10 mouse cellular contexts compared by ENCODE assay signal in the genomic region with DNA sequence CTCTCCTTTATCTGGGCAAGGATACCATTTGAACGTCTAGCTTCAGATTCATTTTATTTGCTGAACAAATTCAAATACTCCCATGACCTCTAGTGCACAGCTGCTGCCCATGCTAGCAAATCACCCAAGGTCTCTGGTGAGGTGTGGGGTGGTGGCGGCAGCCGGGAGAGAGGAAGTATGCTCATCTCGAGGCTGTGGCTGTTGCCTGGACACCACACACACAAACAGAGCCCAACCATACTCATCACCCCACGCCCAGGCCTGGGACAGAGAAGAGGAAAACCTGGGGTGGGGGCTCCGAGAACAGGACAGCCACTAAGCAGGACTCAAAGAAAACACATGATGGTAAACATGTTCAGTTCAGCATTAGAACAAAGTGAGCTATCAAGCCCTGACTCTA. TPM values are rescaled to one million over a fixed set of nuclear protein-coding genes. Genes with fewer than 3 reads are reported as not detected.
DNase-seq lines count a peak whose midpoint lies in the region; ATAC-seq and TF ChIP-seq lines count a peak whose summit lies in the region.
"Had no signal": no experiment of that assay in that cellular context is flagged by ENCODE, and none has a peak within 500 bp of the region (broad histone marks: within the 10 kb centered on the region; RNA-seq: fewer than 3 reads in every experiment).

No protein-coding gene starts in this region.

- H3K9me3 ChIP-seq in MEL (replicated peaks; ENCODE audit: insufficient read depth, low read length) = no peaks in the 10 kb centered on the region
- no peaks in the 10 kb centered on the region for H3K9me3 ChIP-seq in midbrain, embryonic 15.5 days
- H3K9me3 ChIP-seq: embryonic facial prominence, embryonic 15.5 days had no signal

- intact Hi-C loops in heart, postnatal 25 days (cut with DNase I) = no loop called here
- intact Hi-C loops in left cerebral cortex, postnatal 14 days (cut with DNase I) = no loop called here

- no peak for TF ChIP-seq EP300 in MEL (IDR thresholded peaks at IDR 0.05; ENCODE audit: low read depth in 1 of 2, low read length in 2 of 2)

- H3K36me3 ChIP-seq in MEL (ENCODE audit: control insufficient read depth in 1 of 2, insufficient read depth in 2 of 2, low read length in 2 of 2) = peaks cover 16 to 24% of the 10 kb centered on the region in 2 experiments
- peaks cover 23% of the 10 kb centered on the region; the same call in 1 of the 2 replicates for H3K36me3 ChIP-seq in midbrain, embryonic 15.5 days (replicated peaks)

- H3K27ac ChIP-seq in MEL (ENCODE audit: control insufficient read depth, low read depth, low read length) = no peak overlapping the region
- no peak overlapping the region for H3K27ac ChIP-seq in midbrain, embryonic 15.5 days
- H3K27ac ChIP-seq: embryonic facial prominence, embryonic 15.5 days had no signal

- peak; percentile 51 for DNase-seq in adrenal gland, adult 2 months
- no peak for DNase-seq in adrenal gland, adult 18-20 months (ENCODE audit: low spot score in 2 of 2)
- peak; percentile 47 for DNase-seq in MEL (ENCODE audit: low read depth, low spot score)
- DNase-seq in heart, postnatal 25 days (ENCODE audit: low spot score) = peak; percentile 27
- peak; percentile 78 for DNase-seq in lung, postnatal 36 days
- no peak for DNase-seq in left cerebral cortex, postnatal 14 days (ENCODE audit: low spot score in 2 of 2)
- DNase-seq in frontal cortex, postnatal 36 days (ENCODE audit: low spot score in 2 of 2) = no peak
- DNase-seq: kidney, adult 18-20 months had no signal

- TF ChIP-seq RAD21 in MEL (IDR thresholded peaks at IDR 0.05; ENCODE audit: low read depth, low read length) = no peak

- no peak for TF ChIP-seq CTCF in MEL (IDR thresholded peaks at IDR 0.05 in 2 of 3, conservative IDR thresholded peaks at IDR 0.05 in 1 of 3; ENCODE audit: control insufficient read depth in 1 of 3, insufficient read depth in 1 of 3, low read depth in 2 of 3, low read length in 3 of 3, poor library complexity in 1 of 3, severe bottlenecking in 1 of 3)

- H3K27me3 ChIP-seq in MEL (ENCODE audit: control insufficient read depth in 1 of 2, insufficient read depth in 2 of 2, low read length in 2 of 2) = no peaks in the 10 kb centered on the region
- H3K27me3 ChIP-seq in midbrain, embryonic 15.5 days (replicated peaks) = no peaks in the 10 kb centered on the region
- H3K27me3 ChIP-seq: embryonic facial prominence, embryonic 15.5 days had no signal

- peaks cover 33% of the 10 kb centered on the region for H3K79me2 ChIP-seq in MEL (ENCODE audit: control insufficient read depth, insufficient read depth, low read length, poor library complexity)

- TF ChIP-seq POLR2A in MEL (IDR thresholded peaks at IDR 0.05; ENCODE audit: control insufficient read depth in 1 of 2, insufficient read depth in 1 of 2, low read depth in 1 of 2, low read length in 2 of 2, poor library complexity in 1 of 2) = no peak

- no peak overlapping the region for H3K9ac ChIP-seq in MEL (ENCODE audit: control insufficient read depth, low read depth, low read length, poor library complexity, severe bottlenecking)
- no peak overlapping the region for H3K9ac ChIP-seq in midbrain, embryonic 15.5 days
- H3K9ac ChIP-seq: embryonic facial prominence, embryonic 15.5 days had no signal

- H3K4me1 ChIP-seq in MEL (ENCODE audit: control insufficient read depth in 1 of 2, insufficient read depth in 2 of 2, low read length in 2 of 2) = peaks cover 5 to 15% of the 10 kb centered on the region in 2 experiments
- H3K4me1 ChIP-seq in midbrain, embryonic 15.5 days = peaks cover 2% of the 10 kb centered on the region; the same call in 1 of the 2 replicates
- H3K4me1 ChIP-seq: embryonic facial prominence, embryonic 15.5 days had no signal

- 81% methylated on average over 6 of the region's 6 CpGs for WGBS in midbrain, embryonic 15.5 days

- H3K4me3 ChIP-seq in MEL (ENCODE audit: control insufficient read depth in 1 of 2, insufficient read depth in 1 of 2, low read depth in 2 of 2, low read length in 2 of 2) = no peak overlapping the region
- H3K4me3 ChIP-seq in midbrain, embryonic 15.5 days = no peak overlapping the region
- H3K4me3 ChIP-seq: embryonic facial prominence, embryonic 15.5 days had no signal

- no peak for ATAC-seq in midbrain, embryonic 15.5 days (replicated peaks)

- H3K4me2 ChIP-seq in midbrain, embryonic 15.5 days = no peak overlapping the region
- H3K4me2 ChIP-seq: embryonic facial prominence, embryonic 15.5 days had no signal

TF ChIP-seq in MEL, 35 proteins besides CTCF, POLR2A, EP300 and RAD21:
- TF ChIP-seq MXI1 (IDR thresholded peaks at IDR 0.05; ENCODE audit: low read depth, low read length) (no peak), CHD1 (IDR thresholded peaks at IDR 0.05; ENCODE audit: low read depth, low read length) (no peak), MEF2A (IDR thresholded peaks at IDR 0.05; ENCODE audit: extremely low read depth, insufficient replicate concordance, low read depth, low read length, poor library complexity, severe bottlenecking) (no peak), ZMIZ1 (IDR thresholded peaks at IDR 0.05; ENCODE audit: low read depth, low read length) (no peak), UBTF (IDR thresholded peaks at IDR 0.05; ENCODE audit: borderline replicate concordance, insufficient read depth, low read depth, low read length) (no peak), ZKSCAN1 (IDR thresholded peaks at IDR 0.05; ENCODE audit: low read depth, low read length) (no peak), MAZ (IDR thresholded peaks at IDR 0.05; ENCODE audit: low read depth, low read length) (no peak), ZC3H11A (IDR thresholded peaks at IDR 0.05; ENCODE audit: low read depth, low read length) (no peak), POLR2AphosphoS2 (IDR thresholded peaks at IDR 0.05; ENCODE audit: low read length) (no peak), MAX (IDR thresholded peaks at IDR 0.05; ENCODE audit: low read length) (no peak), KAT2A (conservative IDR thresholded peaks at IDR 0.05; ENCODE audit: low read depth, low read length) (no peak)

RNA-seq across cellular contexts. Expression of a gene that starts 11.5 kb away (rescaled TPM):
- 10 to 100 TPM; 81.8 to 92.3 TPM for total RNA-seq in adrenal gland, adult 2 months (2021)
- 114 and 134 TPM in 2 replicates for polyA plus RNA-seq in adrenal gland, adult 2 months (2012; rRNA removed)
- total RNA-seq in adrenal gland, adult 18-20 months (2021) = 10 to 100 TPM; 79.2 to 98.8 TPM
- total RNA-seq in MEL (2012; rRNA removed) = 89.5 and 93.1 TPM in 2 replicates
- 100 to 1,000 TPM in 1 of 2 experiments, not detected in 1; 167 TPM for polyA plus RNA-seq in MEL (2012; ENCODE audit: insufficient read depth in 1 of 2, insufficient read length in 2 of 2, low read depth in 1 of 2, low replicate concordance in 2 of 2, missing spikeins in 1 of 2)
- total RNA-seq in heart, postnatal 25 days (2021) = 10 to 100 TPM; 74.9 to 76.3 TPM
- 100 to 1,000 TPM; 132 to 135 TPM for total RNA-seq in left cerebral cortex, postnatal 14 days (2021)
- 10.5 TPM in 2 replicates for polyA plus RNA-seq in midbrain, embryonic 15.5 days (2015; fragmentation: Nextera tagmentation; extraction: Ambion mirVana)

RNA-seq across cellular contexts. Expression of a gene that starts 16.1 kb away (rescaled TPM):
- 1 to 10 TPM; 5.2 to 7.4 TPM for total RNA-seq in adrenal gland, adult 2 months (2021)
- 11.6 and 17.8 TPM in 2 replicates for polyA plus RNA-seq in adrenal gland, adult 2 months (2012; rRNA removed)
- total RNA-seq in adrenal gland, adult 18-20 months (2021) = 1 to 10 TPM; 7.4 to 9.6 TPM
- total RNA-seq in MEL (2012; rRNA removed) = 9.4 and 10.2 TPM in 2 replicates
- polyA plus RNA-seq in MEL (2012; ENCODE audit: insufficient read depth in 1 of 2, insufficient read length in 2 of 2, low read depth in 1 of 2, low replicate concordance in 2 of 2, missing spikeins in 1 of 2) = 10 to 100 TPM in 1 of 2 experiments, not detected in 1; 31.6 TPM
- 1 to 10 TPM; 4.9 to 6.4 TPM for total RNA-seq in heart, postnatal 25 days (2021)
- 10 to 100 TPM; 10.8 to 10.9 TPM for total RNA-seq in left cerebral cortex, postnatal 14 days (2021)
- polyA plus RNA-seq in midbrain, embryonic 15.5 days (2015; fragmentation: Nextera tagmentation; extraction: Ambion mirVana) = 3.8 and 4.2 TPM in 2 replicates

RNA-seq across cellular contexts. Expression of a gene that starts 37.6 kb away (rescaled TPM):
- 10 to 100 TPM; 38.2 to 50.8 TPM for total RNA-seq in adrenal gland, adult 2 months (2021)
- 65.6 and 73.2 TPM in 2 replicates for polyA plus RNA-seq in adrenal gland, adult 2 months (2012; rRNA removed)
- total RNA-seq in adrenal gland, adult 18-20 months (2021) = 10 to 100 TPM; 47.8 TPM
- 101 and 111 TPM in 2 replicates for total RNA-seq in MEL (2012; rRNA removed)
- 100 to 1,000 TPM in 1 of 2 experiments, not detected in 1; 101 TPM for polyA plus RNA-seq in MEL (2012; ENCODE audit: insufficient read depth in 1 of 2, insufficient read length in 2 of 2, low read depth in 1 of 2, low replicate concordance in 2 of 2, missing spikeins in 1 of 2)
- 10 to 100 TPM; 32.1 to 33.3 TPM for total RNA-seq in heart, postnatal 25 days (2021)
- total RNA-seq in left cerebral cortex, postnatal 14 days (2021) = 100 to 1,000 TPM; 102 to 108 TPM
- 165 TPM in 2 replicates for polyA plus RNA-seq in midbrain, embryonic 15.5 days (2015; fragmentation: Nextera tagmentation; extraction: Ambion mirVana)

RNA-seq across cellular contexts. Expression of a gene that starts 43.1 kb away (rescaled TPM):
- total RNA-seq in adrenal gland, adult 2 months (2021) = 1 to 10 TPM; 3.1 to 6.5 TPM
- 8.3 and 9.8 TPM in 2 replicates for polyA plus RNA-seq in adrenal gland, adult 2 months (2012; rRNA removed)
- 1 to 10 TPM; 4.0 to 5.3 TPM for total RNA-seq in adrenal gland, adult 18-20 months (2021)
- total RNA-seq in MEL (2012; rRNA removed) = not detected in 2 replicates
- polyA plus RNA-seq in MEL (2012; ENCODE audit: insufficient read depth in 1 of 2, insufficient read length in 2 of 2, low read depth in 1 of 2, low replicate concordance in 2 of 2, missing spikeins in 1 of 2) = under 1 TPM in 1 of 2 experiments, not detected in 1; 0.06 TPM
- total RNA-seq in heart, postnatal 25 days (2021) = 1 to 10 TPM; 1.1 to 1.3 TPM
- 100 to 1,000 TPM; 330 to 331 TPM for total RNA-seq in left cerebral cortex, postnatal 14 days (2021)
- polyA plus RNA-seq in midbrain, embryonic 15.5 days (2015; fragmentation: Nextera tagmentation; extraction: Ambion mirVana) = 8.6 TPM in 2 replicates

RNA-seq across cellular contexts. Expression of a gene that starts 43.5 kb away (rescaled TPM):
- not detected for total RNA-seq in adrenal gland, adult 2 months (2021)
- not detected in 2 replicates for polyA plus RNA-seq in adrenal gland, adult 2 months (2012; rRNA removed)
- total RNA-seq in adrenal gland, adult 18-20 months (2021) = not detected
- not detected in 2 replicates for total RNA-seq in MEL (2012; rRNA removed)
- not detected for polyA plus RNA-seq in MEL (2012; ENCODE audit: insufficient read depth in 1 of 2, insufficient read length in 2 of 2, low read depth in 1 of 2, low replicate concordance in 2 of 2, missing spikeins in 1 of 2)
- not detected for total RNA-seq in heart, postnatal 25 days (2021)
- under 1 TPM; 0.57 to 0.93 TPM for total RNA-seq in left cerebral cortex, postnatal 14 days (2021)
- polyA plus RNA-seq in midbrain, embryonic 15.5 days (2015; fragmentation: Nextera tagmentation; extraction: Ambion mirVana) = 0.75 and 1.3 TPM in 2 replicates
- polyA plus RNA-seq: embryonic facial prominence, embryonic 15.5 days had no signal

Comparison
In these comparisons a context has a peak if more than half of its experiments do, and no peak if none do; other contexts are left out.
1. DNase-seq: peak in adrenal gland, adult 2 months (single experiment), MEL (single experiment), heart, postnatal 25 days (single experiment) and lung, postnatal 36 days (single experiment); none in adrenal gland, adult 18-20 months (0 of 2), left cerebral cortex, postnatal 14 days (0 of 2) and frontal cortex, postnatal 36 days (0 of 2).